Mouse (Mus musculus): ENCODE data around the gene Ttc5.

GRCm38 (mm10) chr14:50795261-50795935 lies 10.1 kb upstream of the Ttc5 start:
- TF ChIP-seq CTCF (conservative IDR thresholded peaks at IDR 0.05; ENCODE audit: low read length), result no peak
- no peak for TF ChIP-seq POU5F1 (IDR thresholded peaks at IDR 0.05; ENCODE audit: borderline replicate concordance, low read length)
- no peak for TF ChIP-seq NANOG (IDR thresholded peaks at IDR 0.05; ENCODE audit: borderline replicate concordance, low read length)

Data from E14TG2a.4 (cell line).